Mouse (Mus musculus): ENCODE measurements around the gene Olfr1461.

The Olfr1461 gene

GRCm38 (mm10) chr19:13162700-13163099 is at the start of gene Olfr1461:
TSS of gene Olfr1461 (plus strand) at chr19:13163000.
- no peak for DNase-seq (ENCODE audit: low spot score)

- no peak for DNase-seq (ENCODE audit: low spot score)
Measured at GRCm38 (mm10) chr19:13149449-13149848, 13.4 kb upstream of the Olfr1461 start, which contains the start of gene Olfr1459. TSS of gene Olfr1459 (minus strand) at chr19:13149549.

- no peak for DNase-seq (ENCODE audit: low spot score)
Measured at GRCm38 (mm10) chr19:13185434-13185833, 22.6 kb downstream of the Olfr1461 start, which contains the start of gene Olfr1462. TSS of gene Olfr1462 (plus strand) at chr19:13185734.

Data from MN1 (cell line).